Mouse (Mus musculus) naive thymus-derived CD4-positive, alpha-beta T cell, adult 2 months (primary cell): ENCODE data around the gene Mpzl1.
"Not testable (repeated sequence)": the region's sequence is repeated elsewhere in the genome, so short reads cannot be mapped to it uniquely, and the experiment has no call there.

Experiments
- DNase-seq: peaks from one replicate; pipeline ENCODE4 v3.0.0-alpha.2; 2011; ENCODE audit warnings: low read depth

Mpzl1 gene

DNA sequence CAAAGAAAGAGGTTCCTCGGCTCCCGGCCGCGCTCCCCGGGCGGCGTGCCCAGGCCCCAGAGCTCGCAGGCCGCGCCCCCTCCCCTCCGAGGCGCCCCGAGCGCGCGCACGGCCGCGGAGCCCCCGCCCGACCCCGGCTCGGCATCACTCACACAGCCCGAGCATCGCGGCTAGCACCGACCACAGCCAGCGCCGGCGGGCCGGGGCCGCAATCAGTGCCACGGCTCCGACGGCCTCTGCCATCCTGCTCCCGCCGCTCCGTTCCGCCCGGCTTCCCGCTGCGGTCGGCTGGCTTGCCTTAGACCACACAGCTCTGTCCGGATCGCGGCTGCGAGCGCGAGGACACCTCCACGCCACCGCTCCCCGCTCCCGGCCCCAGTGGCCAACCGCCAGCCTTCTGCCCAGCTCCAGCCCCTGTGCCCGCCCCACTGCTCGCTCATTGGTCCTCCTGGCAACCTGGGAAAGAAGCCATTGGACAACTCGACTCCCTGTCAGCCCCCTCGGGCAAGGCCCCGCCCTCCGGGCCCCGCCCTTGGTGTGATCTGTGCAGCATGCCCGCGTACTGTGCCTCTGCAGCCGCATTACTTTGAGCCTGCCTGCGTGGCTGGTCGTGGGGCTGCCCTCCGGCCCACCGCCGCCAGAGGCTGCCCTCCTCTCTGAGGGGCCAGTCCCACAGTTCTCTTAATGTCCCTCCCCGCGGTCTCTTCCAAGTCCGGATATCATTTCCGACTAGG is at the start of gene Mpzl1:
TSS of gene Mpzl1 (minus strand) at position 388 of the 734 bp plus-strand sequence.
- DNase-seq: peak; percentile 95

DNA sequence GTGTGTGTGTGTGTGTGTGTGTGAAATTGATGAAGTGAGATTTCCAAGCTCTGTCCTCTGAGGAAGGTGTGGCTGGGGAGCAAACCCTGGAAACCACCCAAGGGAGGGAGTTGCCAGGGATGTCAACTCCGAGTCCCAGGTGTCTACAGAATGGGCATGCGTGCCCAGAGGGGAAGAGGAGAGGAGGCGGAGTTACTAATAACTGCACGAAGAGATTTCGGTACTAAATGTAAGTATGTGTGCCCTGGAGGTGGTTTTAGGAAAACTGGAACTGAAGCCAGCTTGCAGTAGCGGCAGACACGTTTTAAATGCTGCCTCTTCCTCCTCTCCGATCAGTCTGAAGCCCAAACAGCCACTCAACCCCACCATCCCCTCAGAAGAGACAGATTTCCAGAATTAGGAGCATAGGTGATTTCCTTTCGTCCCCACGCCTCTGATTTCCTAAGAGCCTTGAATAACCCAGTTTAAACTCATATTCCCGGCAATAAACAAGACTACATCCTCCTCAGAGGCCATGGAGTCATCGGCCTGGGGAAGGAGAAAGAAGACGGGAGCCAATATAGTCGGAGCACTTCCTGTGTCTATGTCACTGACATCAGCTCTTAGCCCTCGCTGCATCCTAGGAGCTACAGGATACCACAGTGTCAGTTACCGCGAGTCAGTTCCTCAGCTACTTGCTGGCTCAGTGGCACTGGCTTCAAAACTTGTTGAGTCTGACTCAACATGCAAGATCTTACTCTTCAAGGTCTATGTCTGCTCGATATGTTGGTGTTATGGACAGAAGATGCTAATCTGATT is 47.9 kb upstream of the Mpzl1 start:
- peak; percentile 60 for DNase-seq

DNA sequence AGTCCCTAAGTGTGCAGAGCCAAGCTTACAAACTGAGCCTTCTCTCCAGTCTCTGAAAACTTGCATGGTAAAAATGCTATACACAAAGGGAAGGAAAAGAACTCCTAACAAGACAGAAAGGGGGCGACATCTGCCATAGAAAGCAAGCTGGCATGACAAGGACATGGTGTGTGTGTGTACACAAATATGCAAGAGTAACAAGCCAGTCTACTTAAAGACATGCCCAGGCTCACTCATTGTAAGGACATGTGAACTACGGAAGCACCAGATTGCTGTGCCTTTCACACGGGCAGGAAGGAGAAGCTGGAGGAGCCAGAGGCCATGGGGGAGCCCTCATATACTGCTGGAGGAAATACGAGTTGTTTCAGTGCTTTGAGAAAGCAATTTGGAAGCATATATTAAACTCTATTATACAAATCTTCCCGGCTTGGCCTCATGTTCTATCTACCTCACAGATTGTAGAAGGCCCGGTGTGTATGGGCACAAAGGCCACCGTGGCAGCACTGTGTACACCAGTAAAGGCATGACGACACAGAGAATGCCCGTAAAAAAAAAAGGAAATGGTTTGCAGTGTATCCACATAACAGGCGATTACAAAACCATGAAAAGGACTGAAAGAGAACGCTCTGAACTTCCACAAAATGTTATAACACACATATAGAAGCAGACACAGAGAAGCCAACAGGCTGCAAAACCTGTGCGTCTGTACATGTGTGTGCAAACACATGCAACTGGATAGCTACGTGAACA is 46.9 kb upstream of the Mpzl1 start:
- peak; percentile 57 for DNase-seq

GRCm38 (mm10) chr1:165680086-165680485 is 45.7 kb upstream of the Mpzl1 start:
- not testable (repeated sequence) for DNase-seq

DNA sequence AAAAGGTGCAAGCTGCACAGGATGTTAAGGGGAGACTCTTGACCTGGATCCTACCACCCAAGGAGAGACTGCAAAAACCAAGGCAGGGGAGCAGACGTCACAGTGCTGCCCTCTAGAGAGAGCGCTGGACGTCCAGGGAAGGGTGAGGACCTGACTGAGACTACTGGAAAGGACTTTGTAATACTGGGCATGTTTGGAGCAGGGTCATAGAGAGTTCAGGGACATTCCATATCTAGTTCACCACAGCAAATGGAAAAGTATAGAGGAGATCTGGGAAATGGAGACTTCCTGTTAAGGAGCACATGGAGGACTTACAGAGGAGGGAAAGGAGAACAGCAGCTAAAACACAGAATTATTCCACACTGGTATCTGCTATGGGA is 45.3 kb upstream of the Mpzl1 start:
- no peak for DNase-seq

DNA sequence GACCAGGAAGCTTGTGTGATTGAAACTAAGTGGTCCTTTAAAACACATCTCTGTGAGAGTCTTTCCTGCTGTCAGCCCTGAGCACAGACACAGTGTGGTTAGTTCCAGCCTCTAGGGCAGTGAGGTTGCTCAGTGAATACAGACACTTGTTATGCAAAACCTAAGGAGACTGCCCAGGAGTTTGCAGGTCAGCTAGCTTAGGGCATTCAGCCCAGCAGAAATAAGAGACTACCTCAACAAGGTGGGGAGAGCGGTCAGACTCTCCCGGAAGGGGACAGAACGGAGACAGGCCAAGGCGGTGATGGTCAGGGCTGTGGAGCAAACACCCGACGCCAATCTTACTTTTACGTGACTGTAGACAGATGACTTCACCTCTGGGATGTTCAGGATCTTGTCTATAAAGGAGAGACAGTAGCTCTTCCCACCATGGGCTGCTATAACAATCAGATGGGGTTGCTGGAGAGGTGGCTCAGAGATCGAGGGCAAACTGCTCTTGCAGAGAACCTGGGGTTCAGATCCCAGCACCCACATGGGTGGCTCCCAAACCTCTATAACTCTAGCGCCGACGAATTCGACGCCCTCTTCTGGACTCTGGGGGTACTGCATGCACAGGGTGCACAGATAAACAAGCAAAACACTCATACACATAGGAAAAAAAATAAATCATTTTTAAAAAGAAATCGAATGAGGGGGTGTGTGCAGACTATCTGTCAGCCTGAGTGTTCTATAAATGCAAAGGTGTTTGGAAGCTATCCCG is 44.7 kb upstream of the Mpzl1 start:
- DNase-seq: peak; percentile 40

DNA sequence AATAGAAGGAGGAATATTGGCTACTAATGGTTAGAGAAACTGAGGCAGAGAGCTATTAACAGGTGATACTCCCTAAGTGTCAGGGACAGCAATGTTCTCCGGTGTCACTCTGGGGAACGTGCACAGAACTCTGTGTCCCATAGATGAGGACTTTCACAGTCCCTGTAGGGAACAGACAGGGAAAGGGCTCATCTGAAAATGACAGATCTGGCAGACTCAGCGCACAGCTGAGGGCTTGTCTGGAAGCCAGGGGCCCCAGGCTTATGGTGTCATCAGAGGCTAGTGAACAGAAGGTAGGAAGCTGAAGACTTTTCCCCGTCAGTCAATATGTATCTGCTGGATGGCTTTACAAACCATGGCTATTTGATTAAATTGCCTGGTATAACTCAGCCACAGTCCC is 43.2 kb upstream of the Mpzl1 start:
- DNase-seq: no peak

GRCm38 (mm10) chr1:165676993-165677392 is 42.7 kb upstream of the Mpzl1 start:
- no peak for DNase-seq

DNA sequence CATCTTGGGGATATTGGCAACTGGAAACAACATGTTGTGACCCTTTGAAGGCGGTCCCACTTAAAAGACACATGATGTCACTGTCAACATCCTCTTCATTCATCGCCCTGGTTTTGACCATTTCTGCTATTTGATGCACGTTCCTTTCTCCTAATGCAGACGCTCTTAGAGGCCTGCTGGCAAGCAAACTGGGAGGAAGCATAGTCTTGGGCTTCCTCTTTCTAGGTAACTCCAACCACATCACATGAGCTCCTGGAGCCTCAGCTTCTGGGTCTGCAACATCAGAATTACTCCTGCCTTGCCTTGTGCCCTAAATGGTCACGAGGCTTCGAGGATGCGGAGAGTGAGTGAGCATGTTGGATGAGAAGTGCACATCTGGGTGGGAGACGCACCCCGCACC is 40.8 kb upstream of the Mpzl1 start:
- DNase-seq: peak; percentile 33

GRCm38 (mm10) chr1:165672355-165672754 is 38.0 kb upstream of the Mpzl1 start:
- no peak for DNase-seq

DNA sequence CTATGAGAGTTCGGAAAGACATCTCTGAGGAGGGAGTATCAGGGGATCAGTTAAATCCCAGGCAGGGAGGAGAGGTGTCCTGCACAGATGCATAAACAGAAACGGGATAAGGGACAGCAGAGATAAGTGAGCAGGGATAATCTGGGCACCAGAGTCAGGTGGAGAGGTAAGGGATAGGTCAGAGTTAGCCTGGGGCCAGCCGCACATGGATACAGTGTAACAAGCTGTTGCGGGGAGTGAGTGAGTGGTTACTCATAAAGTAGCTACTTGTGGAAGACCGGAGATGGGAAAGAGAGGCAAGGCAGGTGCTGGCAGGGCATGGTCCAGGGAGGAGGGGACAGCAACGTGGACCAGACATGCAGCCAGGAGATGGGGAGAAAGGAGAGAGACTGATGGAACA is 35.7 kb upstream of the Mpzl1 start:
- DNase-seq: no peak

GRCm38 (mm10) chr1:165668904-165669303 is 34.6 kb upstream of the Mpzl1 start:
- DNase-seq: no peak

- DNase-seq: no peak
Measured at GRCm38 (mm10) chr1:165667380-165667779, 33.0 kb upstream of the Mpzl1 start.

- DNase-seq: no peak
Measured at GRCm38 (mm10) chr1:165666944-165667343, 32.6 kb upstream of the Mpzl1 start.

- DNase-seq: no peak
Measured at GRCm38 (mm10) chr1:165665758-165666157, 31.4 kb upstream of the Mpzl1 start.

DNA sequence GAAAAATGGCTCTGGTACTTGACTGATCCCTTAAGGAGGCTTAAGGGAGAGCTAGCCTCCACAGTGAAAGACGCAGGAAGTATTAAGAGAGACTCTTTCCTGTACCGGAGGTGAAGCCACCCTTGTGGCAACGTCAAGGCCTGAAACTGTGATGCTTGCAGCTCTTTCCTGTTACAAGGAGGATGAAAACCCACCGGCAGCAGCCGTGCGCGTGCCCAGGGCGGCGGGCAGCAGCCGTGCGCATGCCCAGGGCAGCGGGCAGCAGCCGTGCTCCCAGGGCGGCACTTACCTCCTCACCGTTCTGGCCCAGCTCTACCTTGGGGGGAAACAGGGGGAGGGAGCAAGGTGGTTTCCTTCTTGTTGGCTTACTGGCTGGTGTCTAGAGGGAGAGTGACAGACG is 28.9 kb upstream of the Mpzl1 start:
- no peak for DNase-seq

DNA sequence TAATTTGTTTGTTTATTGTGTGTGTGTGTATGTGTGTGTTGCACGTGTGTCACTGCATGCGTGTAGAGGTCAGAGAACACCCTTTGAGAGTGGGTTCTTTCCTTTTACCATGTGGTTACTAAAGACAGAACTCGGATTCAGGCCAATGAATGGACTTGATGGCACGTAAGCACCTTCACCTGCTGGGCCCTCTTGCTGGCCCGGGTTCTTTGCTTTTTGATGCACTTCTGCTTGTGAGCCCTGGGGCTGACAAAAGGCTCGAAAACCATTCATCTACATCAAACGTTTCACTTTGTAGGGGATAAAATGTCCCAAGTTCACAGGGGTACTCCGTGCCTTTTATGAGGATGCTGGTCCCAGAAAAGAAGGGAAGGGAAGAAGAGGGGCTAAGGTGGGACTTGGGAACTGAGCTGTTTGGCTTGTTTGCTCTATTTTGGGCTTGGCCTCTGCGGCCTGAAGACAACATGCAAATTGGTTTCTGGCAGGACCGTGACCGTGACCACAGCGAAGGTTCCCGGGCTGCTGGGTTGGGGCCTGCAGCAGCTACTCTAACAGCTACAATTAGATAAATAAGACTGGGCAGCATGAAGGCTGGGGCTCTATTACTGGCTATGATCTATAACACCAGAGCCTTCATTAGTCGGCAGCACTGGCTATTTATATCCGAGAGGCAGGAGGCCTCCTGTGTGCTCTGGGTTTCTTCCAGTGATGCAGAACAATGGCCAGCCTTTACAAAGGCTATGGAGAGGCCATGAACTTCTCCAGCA is 28.3 kb upstream of the Mpzl1 start:
- no peak for DNase-seq

DNA sequence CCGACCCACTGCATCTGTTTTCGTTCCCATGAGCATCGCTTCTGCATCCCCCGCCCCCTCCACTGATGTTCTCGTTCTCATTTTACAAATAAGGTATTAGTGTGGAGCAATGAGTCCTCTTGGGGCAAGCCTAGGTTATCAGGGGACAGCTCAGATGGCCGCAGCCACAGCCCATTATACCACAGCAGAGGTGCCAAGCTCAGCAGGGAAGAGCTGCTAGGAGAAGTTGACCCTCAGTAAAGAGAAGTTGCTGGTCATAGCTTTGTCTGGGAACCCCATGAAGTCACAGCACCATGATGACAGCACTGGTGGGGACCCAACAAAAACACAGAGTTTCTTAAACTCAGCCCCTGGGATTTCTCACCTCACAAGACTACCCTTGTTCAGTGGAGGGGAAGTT is 27.4 kb upstream of the Mpzl1 start:
- no peak for DNase-seq

DNA sequence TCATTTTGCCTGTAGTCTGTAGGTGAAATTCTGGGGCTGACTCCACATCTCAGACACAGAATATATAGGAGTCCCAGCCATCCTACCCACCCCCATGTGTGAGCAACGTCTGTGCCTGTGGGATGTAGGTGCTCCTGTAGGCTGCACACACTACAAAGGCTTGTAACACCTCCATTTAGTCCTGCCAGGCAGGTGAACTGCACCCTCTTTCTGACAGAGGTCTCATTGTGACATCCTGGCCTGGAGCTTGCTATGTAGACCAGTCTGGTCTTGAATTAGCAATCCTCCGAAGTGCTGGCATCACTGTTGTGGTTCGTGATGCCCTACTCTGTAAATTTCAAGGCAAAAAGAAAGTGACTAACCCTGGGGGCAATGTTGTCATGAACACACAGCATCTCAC is 26.9 kb upstream of the Mpzl1 start:
- DNase-seq: no peak

DNA sequence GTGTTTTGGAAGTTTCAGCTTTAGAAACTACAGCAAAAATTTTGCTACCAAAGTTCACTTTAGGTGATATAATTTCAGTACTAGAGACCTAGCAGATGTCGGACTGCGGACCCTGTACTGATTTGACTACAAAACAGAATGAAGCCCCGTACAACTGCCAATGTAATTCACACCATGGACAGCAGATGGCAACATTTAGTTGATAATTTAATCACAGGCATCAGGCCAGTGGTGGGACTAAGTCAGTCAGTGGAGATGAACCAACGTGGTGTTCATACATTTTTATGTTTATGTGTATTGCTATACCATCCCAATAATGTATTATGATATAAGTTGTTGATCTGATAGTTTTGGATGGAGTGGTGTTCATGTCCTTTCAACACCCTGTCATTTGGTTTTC is 26.4 kb upstream of the Mpzl1 start:
- DNase-seq: peak; percentile 80

DNA sequence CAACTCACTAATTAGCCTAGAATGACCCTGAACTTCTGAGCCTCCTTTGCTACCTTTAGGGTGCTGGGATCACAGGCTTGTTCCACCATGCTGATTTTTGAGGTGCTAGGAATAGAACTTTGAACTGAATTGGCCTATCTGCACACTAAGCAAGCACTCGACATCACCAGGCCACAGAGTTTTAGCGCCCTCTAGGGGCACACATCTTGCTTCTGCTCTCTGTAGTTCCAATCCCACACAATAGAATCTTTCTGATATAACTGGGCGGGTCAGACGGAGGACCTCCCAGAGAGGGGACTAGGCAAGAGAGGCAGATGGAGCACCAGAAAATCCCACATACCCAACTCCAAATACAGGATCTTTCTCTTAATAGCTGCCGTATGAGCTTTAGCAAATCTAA is 24.3 kb upstream of the Mpzl1 start:
- peak; percentile 78 for DNase-seq
